Mouse (Mus musculus) gonadal fat pad, adult 2 months (tissue): ENCODE measurements at regions not wholly inside any gene's neighbourhood (a gene's known extent, or its start where the extent isn't known, plus 50 kb on each side); places are given as distances from the start of the nearest gene placed in this dataset.

Experiments
- DNase-seq: peaks from one replicate; pipeline ENCODE4 v3.0.0-alpha.2; 2012; ENCODE audit warnings: low read depth

- DNase-seq, result no peak
Measured at GRCm38 (mm10) chr14:58202607-58203295, 132.4 kb downstream of the Fgf9 start.

GRCm38 (mm10) chr14:58189948-58190347 is 119.6 kb downstream of the Fgf9 start:
- DNase-seq, result no peak

- DNase-seq, result no peak
Measured at GRCm38 (mm10) chr14:58182869-58183268, 112.5 kb downstream of the Fgf9 start.

- DNase-seq, result no peak
Measured at GRCm38 (mm10) chr14:58180724-58181123, 110.4 kb downstream of the Fgf9 start.

GRCm38 (mm10) chr14:58175651-58176363 is 105.5 kb downstream of the Fgf9 start:
- DNase-seq, result no peak

- no peak for DNase-seq
Measured at GRCm38 (mm10) chr14:58174512-58174911, 104.2 kb downstream of the Fgf9 start.

- DNase-seq, result no peak
Measured at GRCm38 (mm10) chr14:58168920-58169319, 98.6 kb downstream of the Fgf9 start.
